Mouse (Mus musculus): Measurements from ENCODE around the gene Hopx.

Gene Hopx

DNA sequence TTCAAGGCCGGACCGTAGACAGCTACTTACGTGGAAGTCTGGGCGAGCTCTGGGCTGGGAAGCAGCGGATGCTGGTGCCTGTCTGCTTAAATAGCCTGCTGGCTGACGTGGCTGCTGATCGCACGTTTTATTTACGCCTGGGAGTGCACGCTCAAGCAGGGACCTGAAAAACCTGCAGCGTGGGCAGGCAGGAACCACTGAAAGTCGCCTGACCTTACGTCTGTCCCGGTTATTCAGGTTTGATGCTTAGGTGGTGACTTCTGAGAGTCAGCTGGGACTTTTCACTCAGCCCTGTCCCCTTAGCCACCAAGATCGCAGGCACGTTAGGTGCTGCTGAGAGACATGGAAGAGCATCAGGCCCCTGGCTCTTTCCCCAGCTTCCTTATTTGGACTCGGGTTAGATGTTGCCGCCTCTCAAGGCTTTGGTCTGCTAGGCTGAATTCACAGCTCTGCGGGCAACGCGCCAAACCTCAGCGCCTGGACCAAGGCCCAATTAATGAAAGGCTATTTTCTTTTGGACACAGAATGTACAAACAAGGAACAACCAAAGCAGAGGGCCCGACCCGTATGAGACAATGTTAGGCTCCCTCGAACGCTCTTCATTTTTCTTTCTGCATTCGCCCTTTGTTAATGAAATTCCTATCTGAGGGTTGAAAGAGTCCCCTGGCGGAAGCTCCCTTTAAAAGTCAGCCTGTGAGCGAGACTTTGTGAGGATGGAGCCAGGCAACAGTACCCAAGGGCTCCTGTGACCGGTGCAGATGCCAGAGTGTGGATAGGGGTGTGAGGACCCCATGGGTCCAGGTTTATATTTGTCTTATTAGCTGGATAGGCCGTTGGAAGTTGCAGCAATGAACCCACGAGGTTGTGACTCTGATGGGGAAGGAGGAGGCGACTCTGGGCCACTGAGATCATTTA is at the start of gene Hopx:
Gene Hopx (minus strand): TSS at position 305 of the 915 bp plus-strand sequence.
- peak; percentile 68 for DNase-seq

- no peak for DNase-seq
These were observed 48.7 kb upstream of the Hopx start for GRCm38 (mm10) chr5:77163597-77163996.

DNA sequence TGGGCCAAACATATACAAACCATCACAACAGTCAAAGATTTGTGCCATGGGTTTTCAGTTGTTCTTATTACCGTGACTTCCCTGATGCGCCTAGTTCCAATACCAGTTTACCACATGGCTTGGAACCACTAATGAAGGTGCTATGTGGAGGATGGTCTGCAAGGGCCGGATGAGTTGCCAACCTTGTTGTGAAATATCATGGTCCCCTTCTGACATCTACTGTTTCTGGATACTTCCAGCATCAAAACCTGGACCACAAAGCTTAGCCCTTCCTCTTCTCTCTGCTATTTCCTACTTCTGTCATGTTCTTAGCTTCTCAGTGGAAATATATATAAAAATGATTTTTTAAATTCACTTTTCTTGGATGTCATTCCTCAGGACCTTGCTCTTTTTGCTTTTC is 47.6 kb upstream of the Hopx start:
- DNase-seq: no peak

DNA sequence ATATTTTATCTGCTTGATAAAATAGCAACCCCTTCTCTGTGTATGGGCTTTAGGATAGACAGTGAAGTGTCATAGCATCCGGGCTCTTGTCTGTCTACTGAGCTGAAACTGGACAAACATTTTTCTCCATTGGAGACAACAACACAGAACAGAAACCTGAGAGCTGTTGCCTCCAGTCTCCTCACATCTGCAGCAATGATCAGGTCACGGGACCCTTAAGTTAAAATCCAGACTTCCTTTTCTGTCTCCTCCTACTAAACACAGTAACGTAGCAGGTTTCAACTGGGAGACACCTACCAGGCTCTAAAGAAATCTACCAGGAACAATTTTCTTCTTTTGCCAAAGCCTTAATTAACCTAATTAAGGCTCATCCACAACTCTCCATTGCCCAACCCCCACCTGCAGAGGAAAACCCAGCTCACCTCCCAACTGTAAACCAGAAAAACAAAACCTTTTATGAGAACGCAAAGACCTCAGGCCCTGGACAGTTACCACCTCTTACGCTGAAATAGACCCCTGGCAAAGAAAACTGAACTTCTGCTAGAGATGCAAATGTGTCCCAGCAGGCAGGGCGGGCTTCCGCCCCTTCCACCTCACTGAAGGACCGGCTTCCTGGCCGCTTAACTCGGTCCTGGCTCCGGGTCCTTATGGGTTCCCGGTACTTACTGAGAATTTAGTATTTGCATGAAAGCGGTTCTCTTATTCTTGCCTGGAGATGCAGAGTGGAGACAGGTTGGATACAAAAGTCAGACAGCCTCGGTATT is 43.0 kb upstream of the Hopx start:
- DNase-seq: no peak

GRCm38 (mm10) chr5:77156938-77157337 is 42.0 kb upstream of the Hopx start:
- DNase-seq: peak; percentile 16

GRCm38 (mm10) chr5:77155526-77155925 is 40.6 kb upstream of the Hopx start:
- no peak for DNase-seq

DNA sequence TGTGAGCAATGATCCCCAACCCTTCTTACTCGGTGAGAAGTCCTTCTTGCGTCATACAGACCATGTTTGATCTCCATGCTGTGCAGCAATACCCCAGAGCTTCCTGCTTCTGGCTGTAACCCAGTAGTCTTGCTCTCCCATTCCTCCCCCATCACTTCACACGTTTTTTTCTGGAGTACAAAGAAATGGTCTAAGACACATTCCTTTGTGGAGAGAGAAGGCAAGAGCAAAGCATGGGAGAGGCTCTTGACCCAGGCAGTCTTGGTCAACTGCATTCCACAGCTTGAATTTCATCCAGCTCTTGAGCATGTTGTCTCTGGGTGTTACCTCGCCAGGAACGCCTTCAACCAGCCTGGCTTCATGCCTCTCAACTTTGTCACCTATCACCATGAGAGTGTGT is 39.9 kb upstream of the Hopx start:
- DNase-seq: no peak

- no peak for DNase-seq
These were observed 36.8 kb upstream of the Hopx start for GRCm38 (mm10) chr5:77151738-77152137.

- no peak for DNase-seq
These were observed 36.2 kb upstream of the Hopx start for GRCm38 (mm10) chr5:77151075-77151474.

- no peak for DNase-seq
These were observed 33.2 kb upstream of the Hopx start for GRCm38 (mm10) chr5:77148021-77148621.

- no peak for DNase-seq
These were observed 31.7 kb upstream of the Hopx start for GRCm38 (mm10) chr5:77146459-77147170.

DNA sequence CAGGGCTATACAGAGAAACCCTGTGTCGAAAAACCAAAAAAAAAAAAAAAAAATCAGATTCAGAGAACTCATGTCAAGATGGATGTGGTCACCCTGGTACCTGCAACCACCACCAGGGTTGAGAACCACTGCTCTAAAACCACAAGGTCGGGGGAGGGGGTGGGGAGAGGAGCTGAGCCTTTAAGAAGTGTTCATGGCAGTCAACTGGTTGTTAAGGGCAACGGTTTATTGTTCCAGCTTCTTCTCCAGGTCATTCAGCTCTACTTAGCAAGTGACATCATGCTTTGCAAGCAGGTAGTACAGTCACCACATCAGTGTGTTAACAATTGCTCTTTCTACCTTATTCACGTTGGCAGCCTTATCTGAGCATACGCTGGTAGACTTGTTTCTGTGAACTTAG is 29.7 kb upstream of the Hopx start:
- no peak for DNase-seq

DNA sequence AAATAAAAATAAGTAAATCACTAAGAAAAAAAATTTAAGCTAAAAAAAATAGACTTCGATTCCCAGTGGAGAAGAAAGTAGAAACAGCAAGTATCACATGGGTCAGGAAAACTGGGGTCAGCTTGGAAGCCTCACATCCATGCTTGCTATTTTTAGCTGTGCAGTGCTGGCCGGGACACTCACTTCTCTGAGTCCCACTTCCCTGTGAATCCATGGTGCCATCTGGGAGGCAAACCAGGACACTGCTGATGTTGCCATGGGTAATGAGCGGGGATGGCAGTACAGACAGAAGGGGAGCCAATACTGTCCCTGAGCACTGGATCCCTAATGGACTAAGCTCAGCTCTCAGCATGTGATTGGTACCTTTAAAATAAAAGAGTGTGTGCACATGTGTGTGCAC is 28.2 kb upstream of the Hopx start:
- no peak for DNase-seq

- no peak for DNase-seq
These were observed 26.4 kb upstream of the Hopx start for GRCm38 (mm10) chr5:77141336-77141735.

DNA sequence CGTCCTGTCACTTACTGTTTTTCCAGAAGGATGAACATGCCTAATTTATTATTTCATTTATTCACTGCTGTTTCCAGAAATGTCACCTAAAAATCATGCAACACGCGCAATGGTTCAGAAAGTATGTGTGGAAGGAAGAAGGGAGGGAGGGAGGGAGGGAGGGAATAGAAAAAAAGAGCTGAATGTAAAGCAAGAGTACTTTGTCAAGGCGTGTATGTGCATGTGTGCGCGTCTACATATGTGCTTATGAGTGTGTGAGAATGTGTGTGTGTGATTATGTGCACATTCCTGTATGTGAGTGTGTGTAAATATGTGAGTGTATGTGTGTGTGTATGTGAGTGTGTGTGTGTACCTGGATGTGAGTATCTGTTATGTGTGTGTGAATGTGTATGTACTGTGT is 25.9 kb upstream of the Hopx start:
- DNase-seq: no peak

- no peak for DNase-seq
These were observed 25.2 kb upstream of the Hopx start for GRCm38 (mm10) chr5:77140108-77140507.

GRCm38 (mm10) chr5:77137701-77138265 is 22.9 kb upstream of the Hopx start:
- DNase-seq: no peak

DNA sequence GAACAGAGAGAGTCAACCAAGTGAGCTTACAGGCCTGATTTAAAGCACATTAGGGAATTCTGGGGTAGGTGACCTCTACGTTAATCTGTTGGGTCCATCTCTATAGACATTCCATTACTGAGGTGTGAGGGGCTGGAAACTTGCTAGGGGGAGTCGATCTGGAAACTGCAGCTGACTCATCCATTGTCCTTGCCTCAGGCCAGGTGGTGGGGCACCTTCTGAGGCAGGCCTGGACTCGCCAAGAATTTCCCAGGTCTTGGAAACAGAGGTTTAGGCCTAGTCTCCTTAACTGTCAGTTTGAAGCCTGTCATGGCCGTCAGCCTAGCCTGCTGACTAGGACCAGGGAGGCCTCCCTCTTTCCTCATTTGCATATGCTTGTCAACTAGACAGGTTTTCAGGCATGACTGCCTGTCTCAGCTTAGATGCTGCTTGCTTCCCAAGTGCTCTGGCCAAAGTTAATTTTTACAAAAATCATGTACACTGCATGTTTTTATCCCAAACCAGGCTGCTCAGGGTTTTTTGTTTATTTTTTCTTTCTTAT is 21.8 kb upstream of the Hopx start:
- no peak for DNase-seq

- no peak for DNase-seq
These were observed 20.0 kb upstream of the Hopx start for GRCm38 (mm10) chr5:77134961-77135360.

DNA sequence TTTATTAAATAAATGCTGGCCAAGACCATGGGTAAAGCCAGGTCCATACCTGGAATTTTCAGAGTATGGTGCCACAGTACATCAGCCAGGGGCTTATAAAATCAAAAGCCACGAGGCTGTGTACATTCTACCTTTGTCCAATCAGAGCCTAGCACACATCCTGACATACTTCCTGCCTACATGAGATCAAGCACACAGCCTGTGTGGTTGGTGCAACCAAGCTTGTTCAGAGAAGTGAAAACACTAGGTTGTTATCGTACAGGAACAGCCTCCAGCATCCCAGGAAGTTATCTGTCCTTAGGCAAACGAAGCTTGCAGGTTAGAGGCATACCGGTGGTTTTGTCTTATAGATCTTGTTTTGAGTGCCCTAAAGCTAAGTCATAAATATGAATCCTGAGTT is 19.5 kb upstream of the Hopx start:
- no peak for DNase-seq

- DNase-seq: no peak
These were observed 19.0 kb upstream of the Hopx start for GRCm38 (mm10) chr5:77133960-77134359.

DNA sequence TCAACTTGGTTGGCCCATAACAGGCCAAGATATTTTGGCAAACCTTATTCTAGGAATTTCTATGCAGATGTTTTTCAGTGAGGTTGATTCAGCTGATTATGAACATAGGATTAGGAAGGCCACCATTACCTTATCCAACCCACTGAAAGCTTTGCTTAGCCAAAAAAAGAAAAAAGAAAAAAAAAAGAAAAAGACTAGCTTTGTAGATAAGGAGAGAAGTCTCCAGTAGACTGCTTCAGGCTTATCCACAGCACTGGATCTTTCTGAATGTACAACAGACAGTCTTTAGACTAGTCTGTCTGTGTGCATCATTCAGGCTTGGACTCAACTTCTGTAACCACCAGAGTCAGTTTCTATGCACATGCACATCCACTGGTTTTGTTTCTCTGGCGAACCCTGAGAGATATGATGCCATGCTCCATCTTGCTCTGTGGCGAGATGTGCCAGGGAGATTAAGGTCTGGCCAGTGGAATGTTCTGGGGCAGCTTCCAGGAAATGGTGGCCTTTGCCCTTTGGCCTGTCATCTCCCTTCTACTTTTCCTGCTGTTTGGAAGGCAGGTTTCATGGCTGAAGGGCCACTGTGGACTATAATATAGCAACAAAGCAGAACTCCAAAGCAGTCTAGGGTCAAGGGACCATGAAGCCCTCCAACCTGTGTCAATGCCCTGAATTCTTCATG is 17.7 kb upstream of the Hopx start:
- DNase-seq: no peak

Data from right cerebral cortex, postnatal 4 days (tissue).